Mouse (Mus musculus) liver, embryonic 14.5 days (tissue): ENCODE results near the gene Zfp36l2. TPM values are rescaled to one million over a fixed set of nuclear protein-coding genes. Genes with fewer than 3 reads are reported as not detected.

ENCODE experiments used
- ATAC-seq: fragments of 200-750 bp; cut with Nextera tagmentation; 2 replicates; pipeline ENCODE4 v1.8.0; 2017; ENCODE audit warnings: moderate number of reproducible peaks, mild to moderate bottlenecking, moderate library complexity; ENCODE audit not compliant: insufficient read depth
- DNase-seq, 3 experiments: peaks; one replicate each; pipeline ENCODE4 v3.0.0-alpha.2; 2012 to 2013; ENCODE audit warnings: low read depth in 3 of 3, low spot score in 3 of 3
- H3K27ac ChIP-seq: fragments of 300-500 bp; sonication (generic); 2 replicates; pipeline ENCODE4 v1.5.1; 2014; ENCODE audit warnings: moderate library complexity, mild to moderate bottlenecking, control low read depth, inconsistent platforms
- H3K27me3 ChIP-seq: fragments of 300-500 bp; sonication (generic); 2 replicates; pipeline ENCODE4 v1.6.1; 2014; ENCODE audit warnings: mild to moderate bottlenecking, low read length, moderate library complexity; ENCODE audit not compliant: control insufficient read depth, insufficient read depth
- H3K36me3 ChIP-seq: fragments of 300-500 bp; sonication (generic); replicated peaks from 2 replicates; pipeline ENCODE4 v1.6.1; 2014; ENCODE audit warnings: low read depth; ENCODE audit not compliant: control insufficient read depth, insufficient read depth
- H3K4me1 ChIP-seq, 2 experiments: fragments of 200-500 bp in 1 of 2; fragments of 300-500 bp in 1 of 2; sonication (generic) in 1 of 2; replicated peaks; 2 replicates each; pipeline ENCODE4 v1.6.1; 2012 to 2014; ENCODE audit warnings: antibody characterized with exemption in 1 of 2, inconsistent platforms in 1 of 2, low read length in 1 of 2; ENCODE audit not compliant: control insufficient read depth in 2 of 2, insufficient read depth in 2 of 2
- H3K4me2 ChIP-seq: fragments of 300-500 bp; sonication (generic); 2 replicates; pipeline ENCODE4 v1.6.1; 2014; ENCODE audit warnings: low read depth, mild to moderate bottlenecking, control low read depth, moderate library complexity
- H3K4me3 ChIP-seq, 2 experiments: fragments of 200-500 bp in 1 of 2; fragments of 300-500 bp in 1 of 2; sonication (generic) in 1 of 2; 2 replicates each; pipeline ENCODE4 v1.5.1; 2012 to 2014; ENCODE audit warnings: low read depth in 2 of 2, low read length in 2 of 2, mild to moderate bottlenecking in 2 of 2, control low read depth in 1 of 2, inconsistent platforms in 1 of 2, moderate library complexity in 1 of 2; ENCODE audit not compliant: insufficient read depth in 1 of 2
- H3K9ac ChIP-seq: fragments of 300-500 bp; sonication (generic); replicated peaks from 2 replicates; pipeline ENCODE4 v1.6.1; 2014; ENCODE audit warnings: mild to moderate bottlenecking, control low read depth, moderate library complexity
- H3K9me3 ChIP-seq: fragments of 300-500 bp; sonication (generic); 2 replicates; pipeline ENCODE4 v1.6.1; 2016; ENCODE audit warnings: low read length, mixed read lengths; ENCODE audit not compliant: control insufficient read depth
- CTCF ChIP-seq: IDR thresholded peaks from 2 replicates; pipeline ENCODE4 v1.5.1; 2016; ENCODE audit warnings: antibody characterized with exemption, low read depth, control low read depth
- EP300 ChIP-seq: IDR thresholded peaks from 2 replicates; pipeline ENCODE4 v1.6.1; 2016; ENCODE audit warnings: antibody characterized with exemption, low read depth
- WGBS: fragments of 180-500 bp; shearing (Covaris S2); extraction: QIAGEN DNeasy Blood & Tissue Kit; methylation state at CpG from one replicate; pipeline ENCODE4 v1.1.7; 2014; ENCODE audit not compliant: insufficient replicate concordance; 5-methylcytosine and 5-hydroxymethylcytosine counted together
- polyA plus RNA-seq, 2 experiments: library from polyadenylated mRNA; depleted of rRNA in 1 of 2; stranded (reverse) in 1 of 2; unstranded in 1 of 2; fragments of >200 nt; fragmentation: Nextera tagmentation in 1 of 2; extraction: Ambion mirVana in 1 of 2; gene quantifications; 2 replicates each; pipeline versions ENCODE4 v1.2.1 to v1.2.3; 2012 to 2014

Zfp36l2 gene
- polyA plus RNA-seq, 2 experiments = 9.9 to 22.7 TPM

DNA sequence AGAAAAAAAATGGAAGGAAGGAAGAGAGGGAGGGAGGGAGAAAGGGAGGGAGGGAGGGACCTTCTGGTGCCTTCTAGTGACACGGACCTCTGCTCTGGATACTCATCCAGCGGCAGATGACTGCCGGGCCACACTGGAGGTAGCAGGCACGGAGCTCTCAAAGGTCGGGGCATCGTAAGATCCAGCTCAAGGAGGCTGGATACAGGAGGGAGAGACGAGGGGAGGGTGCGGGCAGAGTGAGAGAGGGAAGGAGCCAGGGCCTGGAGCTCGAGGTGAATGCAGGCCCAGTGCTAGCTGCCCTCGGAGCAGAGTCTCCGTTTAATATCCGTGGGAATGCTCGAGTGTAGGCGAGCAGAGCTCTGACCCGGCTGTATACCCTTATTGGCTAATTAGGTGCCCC, 28.9 kb downstream of the Zfp36l2 start:
- Histone ChIP-seq H3K9ac (no peak overlapping the region), H3K4me2 (no peak overlapping the region), H3K4me3 (no peak overlapping the region), H3K9me3 (no peaks in the 10 kb centered on the region), H3K27ac (no peak overlapping the region), H3K4me1 (peaks cover 29 to 50% of the 10 kb centered on the region in 2 experiments), H3K36me3 (no peaks in the 10 kb centered on the region), H3K27me3 (no peaks in the 10 kb centered on the region)
- no peak for TF ChIP-seq CTCF
- TF ChIP-seq EP300 = no peak
- ATAC-seq (no peak), DNase-seq (no peak)
- WGBS = 76% methylated on average over 15 of the region's 15 CpGs

DNA sequence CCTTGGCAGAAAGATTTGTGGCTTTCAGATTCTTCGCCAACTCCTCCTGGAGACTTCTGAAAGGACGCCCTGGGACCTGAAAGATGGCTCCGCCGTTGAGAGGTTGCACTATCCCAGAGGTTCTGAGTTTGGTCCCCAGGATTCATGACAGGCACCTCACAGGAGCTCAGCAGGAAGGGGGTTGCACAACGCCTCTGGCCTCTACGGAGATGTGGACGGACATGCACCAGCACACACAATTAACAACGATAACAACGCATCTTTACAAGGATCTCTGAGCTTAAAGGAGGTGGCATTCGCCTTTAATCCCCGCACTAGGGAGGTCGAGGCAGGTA, 29.3 kb downstream of the Zfp36l2 start:
- Histone ChIP-seq H3K9me3 (no peaks in the 10 kb centered on the region), H3K27me3 (no peaks in the 10 kb centered on the region), H3K27ac (no peak overlapping the region), H3K9ac (no peak overlapping the region), H3K4me2 (no peak overlapping the region), H3K4me1 (peaks cover 33 to 55% of the 10 kb centered on the region in 2 experiments), H3K4me3 (no peak overlapping the region), H3K36me3 (no peaks in the 10 kb centered on the region)
- no peak for TF ChIP-seq EP300
- no peak for TF ChIP-seq CTCF
- DNase-seq = no peak
- ATAC-seq = no peak
- 80% methylated on average over 12 of the region's 12 CpGs for WGBS

DNA sequence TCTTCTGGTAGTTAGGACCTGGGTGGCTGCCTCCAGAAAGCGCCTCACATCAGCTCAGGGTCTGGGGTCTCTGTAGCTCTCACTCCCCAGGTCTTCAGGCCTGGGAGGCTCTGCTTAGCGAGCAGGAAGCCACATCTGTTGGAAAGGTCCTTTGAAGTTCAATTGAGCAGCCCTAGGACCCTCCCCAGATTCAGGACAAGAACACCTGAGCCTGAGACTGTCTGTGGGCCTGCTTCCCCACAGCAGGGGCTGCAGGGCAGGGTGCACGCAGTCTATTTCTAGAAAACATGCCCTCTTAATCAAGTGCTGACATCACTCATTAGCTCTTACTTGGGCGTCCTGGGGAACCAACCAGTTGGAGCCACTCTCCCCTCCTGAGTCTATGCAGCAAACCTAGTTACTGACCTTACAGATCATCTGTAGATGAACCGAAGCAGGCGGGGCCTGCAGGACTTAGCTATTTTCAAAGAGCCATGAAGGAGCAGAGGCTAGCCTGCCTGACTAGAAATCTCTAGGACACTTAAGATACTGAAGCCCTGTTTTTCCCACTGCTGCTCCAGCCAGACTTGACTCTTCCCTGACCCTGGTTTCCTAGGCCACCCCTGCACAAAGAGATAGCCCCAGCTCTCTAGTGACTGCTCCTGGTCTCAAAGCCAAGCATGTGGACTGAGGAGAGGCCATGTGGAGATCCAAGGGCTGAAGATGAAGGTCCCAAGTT, 29.8 kb downstream of the Zfp36l2 start:
- WGBS = 61% methylated on average over 6 of the region's 6 CpGs
- TF ChIP-seq EP300 (no peak), CTCF (0 out of 2 replicates have a peak, but pooled peaks have one; percentile 1)
- DNase-seq (no peak), ATAC-seq (no peak)
- H3K27ac ChIP-seq = peak overlapping the region; percentile 3; the same call in 1 of the 2 replicates
- H3K9ac ChIP-seq = no peak overlapping the region
- no peaks in the 10 kb centered on the region for H3K9me3 ChIP-seq
- H3K4me1 ChIP-seq = peaks cover 39 to 60% of the 10 kb centered on the region in 2 experiments
- H3K27me3 ChIP-seq = no peaks in the 10 kb centered on the region
- no peak overlapping the region for H3K4me3 ChIP-seq
- H3K4me2 ChIP-seq = no peak overlapping the region
- H3K36me3 ChIP-seq = no peaks in the 10 kb centered on the region

DNA sequence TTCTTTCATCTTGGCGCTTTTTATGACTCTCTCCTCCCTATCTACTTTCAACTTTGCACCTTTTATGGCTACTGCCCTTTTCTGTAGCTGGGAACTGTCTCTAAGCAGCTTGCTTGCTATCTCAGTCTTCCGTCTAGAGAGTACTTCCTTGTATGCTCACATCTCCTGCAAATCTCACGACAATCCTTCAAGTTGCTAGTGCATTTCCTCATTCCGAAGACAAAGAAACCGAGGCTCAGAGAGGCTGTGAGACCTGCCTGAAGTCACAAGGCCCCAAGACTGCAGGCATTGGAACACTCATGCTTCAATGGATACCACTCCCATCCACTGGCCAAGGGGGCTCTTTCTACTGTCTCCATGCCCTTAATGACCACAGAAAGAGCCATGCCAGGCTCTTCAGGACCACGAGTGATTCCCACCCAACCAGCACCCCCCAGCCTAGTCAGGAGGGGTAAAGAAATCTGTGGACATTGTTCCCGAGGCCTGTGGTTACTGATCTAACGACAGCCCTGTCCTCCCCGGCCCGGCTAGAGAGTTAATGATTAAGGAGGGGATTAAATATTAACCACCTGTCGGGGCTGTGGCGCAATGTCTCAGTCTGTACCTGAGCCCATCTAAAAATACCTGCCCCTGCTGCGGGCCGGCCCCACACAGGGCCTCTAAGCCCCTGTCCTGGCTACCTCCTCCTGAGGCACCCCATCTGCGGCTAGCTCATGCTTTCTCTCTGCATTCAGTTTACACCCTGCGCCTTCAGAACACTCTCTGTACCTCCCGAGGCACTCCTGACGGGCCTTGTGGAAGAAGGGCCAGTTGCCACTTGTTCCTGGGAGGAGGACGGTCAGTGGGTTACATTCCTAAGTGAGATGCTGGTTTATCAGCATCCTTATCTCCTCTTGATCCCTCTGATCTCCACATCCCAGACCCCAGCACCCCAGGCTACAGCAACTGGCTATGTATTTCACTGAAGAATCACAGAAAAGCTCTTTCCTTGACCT, 30.7 kb downstream of the Zfp36l2 start:
- TF ChIP-seq EP300 (no peak), CTCF (0 out of 2 replicates have a peak, but pooled peaks have one; percentile 2)
- no peaks in the 10 kb centered on the region for H3K27me3 ChIP-seq
- H3K36me3 ChIP-seq = no peaks in the 10 kb centered on the region
- H3K4me2 ChIP-seq = no peak overlapping the region
- 41% methylated on average over 19 of the region's 19 CpGs for WGBS
- H3K9me3 ChIP-seq = no peaks in the 10 kb centered on the region
- ATAC-seq = peak; percentile 11
- DNase-seq = no peak
- H3K27ac ChIP-seq = peak overlapping the region; percentile 41; the same call in 1 of the 2 replicates
- peaks cover 47 to 68% of the 10 kb centered on the region in 2 experiments for H3K4me1 ChIP-seq
- H3K4me3 ChIP-seq = no peak overlapping the region
- H3K9ac ChIP-seq = no peak overlapping the region

DNA sequence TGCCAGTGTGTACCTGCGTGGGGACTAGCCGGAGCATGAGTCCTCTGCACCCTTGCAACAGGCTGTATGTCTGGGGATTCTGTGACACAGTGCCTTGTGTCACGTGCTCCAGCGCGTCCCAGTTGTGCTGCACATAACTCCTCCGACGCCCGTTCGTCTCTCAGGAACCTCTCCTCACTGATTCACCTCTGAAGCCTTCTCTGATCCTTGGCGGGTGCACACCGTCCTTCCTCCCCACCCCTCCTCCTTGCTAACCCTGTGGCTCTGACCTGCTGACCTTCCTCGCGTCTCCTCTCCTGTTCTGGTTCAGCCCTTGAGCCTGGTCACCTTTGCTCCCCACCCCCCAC, 31.5 kb downstream of the Zfp36l2 start:
- DNase-seq = no peak
- no peak overlapping the region for H3K27ac ChIP-seq
- ATAC-seq = no peak
- TF ChIP-seq EP300 = no peak
- no peak for TF ChIP-seq CTCF
- H3K9ac ChIP-seq = no peak overlapping the region
- 54% methylated on average over 13 of the region's 13 CpGs for WGBS
- no peaks in the 10 kb centered on the region for H3K27me3 ChIP-seq
- no peaks in the 10 kb centered on the region for H3K36me3 ChIP-seq
- peaks cover 51 to 69% of the 10 kb centered on the region in 2 experiments for H3K4me1 ChIP-seq
- H3K9me3 ChIP-seq = no peaks in the 10 kb centered on the region
- no peak overlapping the region for H3K4me2 ChIP-seq
- H3K4me3 ChIP-seq = no peak overlapping the region
